Mouse (Mus musculus): ENCODE results near the gene Spats2. TPM values are rescaled to one million over a fixed set of nuclear protein-coding genes. Genes with fewer than 3 reads are reported as not detected.
"Not testable (repeated sequence)": the region's sequence is repeated elsewhere in the genome, so short reads cannot be mapped to it uniquely, and the experiment has no call there.

Gene Spats2
- polyA plus RNA-seq (2012; rRNA removed) (47.1 and 48.4 TPM in 2 replicates), polyA plus RNA-seq (2014; fragmentation: Nextera tagmentation; extraction: Ambion mirVana) (39.7 and 41.7 TPM in 2 replicates)

DNA sequence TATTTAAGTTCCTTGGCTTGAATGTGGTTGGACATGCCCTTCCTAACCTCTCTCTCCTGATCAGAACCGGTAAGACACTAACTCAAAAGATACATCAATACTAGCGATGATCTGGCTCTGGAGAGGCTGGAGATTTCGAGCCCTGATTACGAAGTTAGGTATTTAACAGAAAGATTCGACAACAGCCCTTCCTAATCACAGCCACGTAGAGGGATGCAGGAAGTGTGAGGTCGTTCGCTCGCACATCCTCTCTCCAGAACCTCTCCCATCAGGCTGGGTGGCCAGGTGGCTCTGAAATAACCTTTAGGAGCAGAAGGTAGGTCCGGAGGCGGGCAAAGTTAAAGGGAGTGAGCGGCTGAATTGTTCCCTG is at the start of gene Spats2:
TSS of gene Spats2 (plus strand) at position 206 of the 370 bp plus-strand sequence.
- DNase-seq (ENCODE audit: low spot score), result no peak
- Histone ChIP-seq H3K27me3 (ENCODE audit: control insufficient read depth, insufficient read depth, low read length) (no peaks in the 10 kb centered on the region), H3K9ac (ENCODE audit: low read depth, low read length, severe bottlenecking) (peak within 1 kb of the TSS; percentile 92), H3K27ac (replicated peaks; ENCODE audit: low read depth, low read length) (peak within 1 kb of the TSS; percentile 95), H3K4me1 (ENCODE audit: control insufficient read depth, insufficient read depth, low read length) (peaks cover 23% of the 10 kb centered on the region), H3K36me3 (ENCODE audit: control insufficient read depth, insufficient read depth, low read length) (no peaks in the 10 kb centered on the region), H3K4me2 (replicated peaks; ENCODE audit: low read depth, low read length, severe bottlenecking) (peak within 1 kb of the TSS; percentile 50), H3K9me3 (ENCODE audit: control insufficient read depth, low read length) (no peaks in the 10 kb centered on the region), H3K4me3 (replicated peaks; ENCODE audit: low read length) (peak within 1 kb of the TSS; percentile 80)
- peak; percentile 10; the same call in 1 of the 2 replicates for ATAC-seq (ENCODE audit: low FRiP score, low read depth)
- 2% methylated on average over 12 of the region's 12 CpGs for WGBS
- TF ChIP-seq POLR2A (IDR thresholded peaks at IDR 0.05; ENCODE audit: borderline replicate concordance, extremely low read depth, insufficient read depth, insufficient read length), result no peak

DNA sequence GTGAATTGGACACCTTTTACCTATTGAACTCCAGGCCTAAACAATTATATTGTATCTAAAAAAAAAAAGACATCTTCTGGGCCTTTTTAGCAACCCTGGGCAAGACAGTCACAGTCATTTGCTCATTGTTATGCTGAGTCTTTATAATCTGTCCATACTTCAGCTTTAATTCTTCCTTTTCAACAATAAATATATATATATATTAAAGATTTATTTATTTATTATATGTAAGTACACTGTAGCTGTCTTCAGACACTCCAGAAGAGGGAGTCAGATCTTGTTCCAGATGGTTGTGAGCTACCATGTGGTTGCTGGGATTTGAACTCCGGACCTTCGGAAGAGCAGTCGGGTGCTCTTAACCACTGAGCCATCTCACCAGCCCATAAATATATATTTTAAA is 49.7 kb upstream of the Spats2 start:
- Histone ChIP-seq H3K4me2 (replicated peaks; ENCODE audit: low read depth, low read length, severe bottlenecking) (peak overlapping the region; percentile 85), H3K4me1 (ENCODE audit: control insufficient read depth, insufficient read depth, low read length) (peaks cover 13% of the 10 kb centered on the region), H3K9ac (ENCODE audit: low read depth, low read length, severe bottlenecking) (0 out of 2 replicates have a peak overlapping the region, but pooled peaks have one; percentile 70), H3K36me3 (ENCODE audit: control insufficient read depth, insufficient read depth, low read length) (peaks cover 21% of the 10 kb centered on the region)
- WGBS, result 99% methylated on average over 3 of the region's 3 CpGs
- ATAC-seq (ENCODE audit: low FRiP score, low read depth); H3K4me3 ChIP-seq (replicated peaks; ENCODE audit: low read length); H3K9me3 ChIP-seq (ENCODE audit: control insufficient read depth, low read length); DNase-seq (ENCODE audit: low spot score); H3K27me3 ChIP-seq (ENCODE audit: control insufficient read depth, insufficient read depth, low read length); H3K27ac ChIP-seq (replicated peaks; ENCODE audit: low read depth, low read length): not testable (repeated sequence)

DNA sequence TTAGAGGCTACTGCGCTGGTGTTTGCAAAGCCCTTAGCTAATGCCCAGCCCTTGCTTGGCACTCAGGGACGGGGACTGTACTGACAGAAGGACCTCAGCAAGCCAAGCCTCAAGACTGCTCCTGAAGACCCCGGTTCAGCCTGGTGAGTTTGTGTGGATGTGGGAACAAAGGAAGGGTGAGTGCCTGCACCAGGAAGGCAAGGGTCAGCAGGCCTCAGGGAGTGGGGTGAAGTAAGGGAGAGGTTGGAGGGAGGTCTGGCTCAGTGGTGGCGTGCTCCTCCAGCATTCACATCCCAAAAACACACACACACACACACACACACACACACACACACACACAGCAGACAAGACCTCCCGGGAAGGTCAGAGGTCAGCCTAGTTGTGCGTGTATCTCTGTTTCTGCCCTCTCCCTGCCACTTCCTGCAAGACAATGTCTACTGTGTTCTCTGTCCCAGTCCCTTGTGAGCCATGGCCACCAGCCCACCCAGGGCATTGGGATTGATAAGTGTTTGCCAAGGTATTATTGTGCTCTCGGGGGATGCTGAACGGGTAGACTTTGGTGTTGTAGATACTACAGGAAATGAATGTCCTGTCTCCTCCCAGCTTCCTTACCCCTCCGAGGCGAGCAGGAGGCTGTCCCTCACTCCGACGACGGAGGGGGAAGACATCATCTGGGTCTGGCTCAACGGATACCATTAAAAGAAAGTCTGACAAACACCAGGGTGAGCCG is 47.4 kb upstream of the Spats2 start:
- no peak for TF ChIP-seq POLR2A (IDR thresholded peaks at IDR 0.05; ENCODE audit: borderline replicate concordance, extremely low read depth, insufficient read depth, insufficient read length)
- no peak overlapping the region for H3K4me2 ChIP-seq (replicated peaks; ENCODE audit: low read depth, low read length, severe bottlenecking)
- no peak for DNase-seq (ENCODE audit: low spot score)
- H3K4me1 ChIP-seq (ENCODE audit: control insufficient read depth, insufficient read depth, low read length), result peaks cover 13% of the 10 kb centered on the region
- H3K9me3 ChIP-seq (ENCODE audit: control insufficient read depth, low read length), result no peaks in the 10 kb centered on the region
- ATAC-seq (ENCODE audit: low FRiP score, low read depth), result no peak
- no peak overlapping the region for H3K27ac ChIP-seq (replicated peaks; ENCODE audit: low read depth, low read length)
- 83% methylated on average over 15 of the region's 15 CpGs for WGBS
- no peak overlapping the region for H3K4me3 ChIP-seq (replicated peaks; ENCODE audit: low read length)
- no peaks in the 10 kb centered on the region for H3K27me3 ChIP-seq (ENCODE audit: control insufficient read depth, insufficient read depth, low read length)
- H3K9ac ChIP-seq (ENCODE audit: low read depth, low read length, severe bottlenecking), result 0 out of 2 replicates have a peak overlapping the region, but pooled peaks have one; percentile 16
- H3K36me3 ChIP-seq (ENCODE audit: control insufficient read depth, insufficient read depth, low read length), result peaks cover 42% of the 10 kb centered on the region

DNA sequence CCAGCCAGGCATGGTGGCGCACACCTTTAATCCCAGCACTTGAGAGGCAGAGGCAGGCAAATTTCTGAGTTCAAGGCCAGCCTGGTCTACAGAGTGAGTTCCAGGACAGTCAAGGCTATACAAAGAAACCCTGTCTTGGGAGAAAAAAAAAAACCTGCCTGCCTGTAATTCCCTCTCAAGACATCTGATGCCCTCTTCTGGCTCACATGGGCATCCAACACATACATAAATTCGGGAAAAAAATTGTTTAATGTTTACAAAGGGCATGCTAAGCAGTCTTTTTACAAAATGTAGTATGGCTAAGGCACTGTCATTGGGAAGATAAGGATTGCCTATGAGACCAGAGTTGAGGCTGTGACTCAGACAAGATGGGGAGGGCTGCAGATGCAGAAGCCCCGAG is 45.9 kb upstream of the Spats2 start:
- Histone ChIP-seq H3K27ac (replicated peaks; ENCODE audit: low read depth, low read length) (no peak overlapping the region), H3K9me3 (ENCODE audit: control insufficient read depth, low read length) (no peaks in the 10 kb centered on the region), H3K27me3 (ENCODE audit: control insufficient read depth, insufficient read depth, low read length) (peaks cover 11% of the 10 kb centered on the region), H3K9ac (ENCODE audit: low read depth, low read length, severe bottlenecking) (no peak overlapping the region), H3K36me3 (ENCODE audit: control insufficient read depth, insufficient read depth, low read length) (peaks cover 42% of the 10 kb centered on the region), H3K4me3 (replicated peaks; ENCODE audit: low read length) (no peak overlapping the region), H3K4me2 (replicated peaks; ENCODE audit: low read depth, low read length, severe bottlenecking) (no peak overlapping the region), H3K4me1 (ENCODE audit: control insufficient read depth, insufficient read depth, low read length) (peaks cover 10% of the 10 kb centered on the region)
- 78% methylated on average over 3 of the region's 3 CpGs for WGBS
- no peak for TF ChIP-seq POLR2A (IDR thresholded peaks at IDR 0.05; ENCODE audit: borderline replicate concordance, extremely low read depth, insufficient read depth, insufficient read length)
- DNase-seq (ENCODE audit: low spot score) (no peak), ATAC-seq (ENCODE audit: low FRiP score, low read depth) (no peak)

GRCm38 (mm10) chr15:99082322-99082721 is 43.4 kb upstream of the Spats2 start:
- Histone ChIP-seq H3K27ac (replicated peaks; ENCODE audit: low read depth, low read length) (no peak overlapping the region), H3K9me3 (ENCODE audit: control insufficient read depth, low read length) (no peaks in the 10 kb centered on the region), H3K4me3 (replicated peaks; ENCODE audit: low read length) (no peak overlapping the region), H3K4me2 (replicated peaks; ENCODE audit: low read depth, low read length, severe bottlenecking) (no peak overlapping the region), H3K27me3 (ENCODE audit: control insufficient read depth, insufficient read depth, low read length) (peaks cover 35% of the 10 kb centered on the region), H3K4me1 (ENCODE audit: control insufficient read depth, insufficient read depth, low read length) (no peaks in the 10 kb centered on the region), H3K36me3 (ENCODE audit: control insufficient read depth, insufficient read depth, low read length) (peaks cover 39% of the 10 kb centered on the region), H3K9ac (ENCODE audit: low read depth, low read length, severe bottlenecking) (no peak overlapping the region)
- DNase-seq (ENCODE audit: low spot score) (no peak), ATAC-seq (ENCODE audit: low FRiP score, low read depth) (no peak)
- 94% methylated on average over 12 of the region's 12 CpGs for WGBS
- TF ChIP-seq POLR2A (IDR thresholded peaks at IDR 0.05; ENCODE audit: borderline replicate concordance, extremely low read depth, insufficient read depth, insufficient read length), result no peak
